Mouse (Mus musculus): ENCODE data around the gene Prkaca.

GRCm38 (mm10) chr8:84002957-84003611 is 30.3 kb downstream of the Prkaca start:
- TF ChIP-seq CTCF (IDR thresholded peaks at IDR 0.05; ENCODE audit: low read depth, low read length), result no peak
- TF ChIP-seq POLR2A (IDR thresholded peaks at IDR 0.05; ENCODE audit: extremely low read depth, insufficient read depth, low read length), result no peak
